Mouse (Mus musculus) monocyte, adult 2 months (primary cell): ENCODE results near the gene Dcpp1.
"Not testable (repeated sequence)": the region's sequence is repeated elsewhere in the genome, so short reads cannot be mapped to it uniquely, and the experiment has no call there.

Source experiments
- DNase-seq, 2 experiments: peaks; one replicate each; pipeline ENCODE4 v3.0.0; 2022; ENCODE audit warnings: low spot score in 2 of 2, low read depth in 1 of 2

The Dcpp1 gene

DNA sequence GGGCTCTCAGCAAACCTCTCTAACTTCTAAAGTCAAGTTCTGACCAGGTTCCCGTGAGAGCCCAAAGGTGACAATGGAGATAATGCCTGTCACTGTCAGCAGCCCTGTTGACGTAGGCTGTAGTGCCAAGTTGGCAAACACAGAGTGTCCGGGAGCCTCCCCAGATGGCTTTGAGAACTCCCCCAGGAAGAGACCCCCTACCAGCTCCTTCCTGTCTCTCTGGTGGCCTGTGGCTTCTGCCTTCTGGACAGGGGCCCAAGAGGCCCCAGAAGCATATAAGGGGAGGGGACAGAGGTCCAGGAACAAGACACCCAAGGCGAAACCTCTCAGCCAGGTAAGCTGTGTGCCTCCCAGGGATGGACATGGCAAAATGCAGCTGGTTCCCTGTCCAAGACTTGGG, at the start of gene Dcpp1, which contains the start of gene Dcpp2:
Gene Dcpp1 (plus strand): TSS at position 301 of the 400 bp plus-strand sequence.
Gene Dcpp2 (plus strand): TSS at position 305 of the 400 bp plus-strand sequence.
- DNase-seq = not testable (repeated sequence)

DNA sequence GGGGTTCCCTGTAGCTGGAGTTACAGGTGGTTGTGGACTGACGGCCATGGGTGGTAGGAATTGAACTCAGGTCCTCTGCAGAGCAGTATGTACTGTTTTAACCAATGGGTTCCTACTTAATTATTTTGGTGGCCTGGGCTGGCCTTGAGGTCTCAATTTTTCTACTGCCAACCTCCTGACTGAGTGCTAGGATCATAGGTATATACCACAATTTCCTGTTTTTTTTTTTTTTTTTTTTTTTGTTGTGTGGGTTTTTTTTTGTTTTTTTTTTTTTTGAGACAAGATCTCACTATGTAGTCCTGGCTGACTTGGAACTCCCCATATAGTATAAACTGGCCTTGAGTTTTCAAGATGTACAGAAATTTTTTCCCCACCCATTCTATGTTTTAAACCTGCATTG, 49.5 kb upstream of the Dcpp1 start:
- no peak for DNase-seq

DNA sequence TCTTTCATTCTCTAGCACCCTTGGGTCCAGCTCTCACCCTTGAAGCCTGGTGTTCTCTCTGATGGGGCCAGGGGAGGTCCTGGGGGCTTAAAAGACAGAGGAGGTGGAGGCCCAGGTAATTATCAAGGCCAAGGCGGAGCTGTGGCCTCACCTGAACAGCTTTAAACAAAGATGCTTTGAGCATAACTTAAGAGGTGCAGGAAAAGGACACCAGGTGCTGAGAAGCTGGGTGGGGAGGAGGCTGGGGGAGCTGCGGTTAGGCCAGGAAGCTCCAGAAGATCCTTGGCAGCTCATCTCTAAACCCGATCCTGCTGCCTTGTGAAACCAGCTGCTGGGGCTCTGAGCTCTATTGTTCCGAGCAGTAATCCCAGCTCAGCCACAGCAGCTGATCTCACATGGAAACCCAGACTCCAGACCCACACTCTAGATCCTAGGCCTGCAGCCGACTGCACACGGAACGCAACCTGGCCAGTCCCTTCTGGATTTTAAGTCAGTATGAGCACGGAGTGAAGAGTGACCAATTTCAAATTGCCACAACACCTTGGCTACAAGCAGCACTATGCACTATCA, 44.6 kb upstream of the Dcpp1 start, which contains the start of gene Prss33:
Gene Prss33 (minus strand): TSS at position 51 of the 570 bp plus-strand sequence.
- DNase-seq = no peak

DNA sequence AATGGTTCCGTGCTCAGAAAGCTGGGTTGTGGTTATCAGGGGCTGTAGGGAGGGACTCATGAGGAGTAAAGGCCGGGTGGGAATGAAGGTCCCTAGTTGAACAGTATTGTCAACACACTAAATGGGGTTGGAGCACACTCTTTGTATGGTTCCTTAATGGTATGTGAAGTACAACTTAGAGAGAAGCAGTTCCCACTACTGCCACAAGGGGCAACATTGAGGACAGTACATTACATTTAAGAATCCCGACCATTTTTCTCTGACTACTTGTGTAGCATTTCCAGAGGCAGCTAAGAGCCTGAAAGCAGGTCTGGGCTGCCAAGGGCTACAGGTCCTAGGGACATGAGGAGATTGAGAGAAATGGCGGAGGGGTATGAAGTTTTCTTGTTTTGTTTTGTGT, 39.5 kb upstream of the Dcpp1 start:
- peak in 1 of 2 experiments; percentile 47 for DNase-seq

DNA sequence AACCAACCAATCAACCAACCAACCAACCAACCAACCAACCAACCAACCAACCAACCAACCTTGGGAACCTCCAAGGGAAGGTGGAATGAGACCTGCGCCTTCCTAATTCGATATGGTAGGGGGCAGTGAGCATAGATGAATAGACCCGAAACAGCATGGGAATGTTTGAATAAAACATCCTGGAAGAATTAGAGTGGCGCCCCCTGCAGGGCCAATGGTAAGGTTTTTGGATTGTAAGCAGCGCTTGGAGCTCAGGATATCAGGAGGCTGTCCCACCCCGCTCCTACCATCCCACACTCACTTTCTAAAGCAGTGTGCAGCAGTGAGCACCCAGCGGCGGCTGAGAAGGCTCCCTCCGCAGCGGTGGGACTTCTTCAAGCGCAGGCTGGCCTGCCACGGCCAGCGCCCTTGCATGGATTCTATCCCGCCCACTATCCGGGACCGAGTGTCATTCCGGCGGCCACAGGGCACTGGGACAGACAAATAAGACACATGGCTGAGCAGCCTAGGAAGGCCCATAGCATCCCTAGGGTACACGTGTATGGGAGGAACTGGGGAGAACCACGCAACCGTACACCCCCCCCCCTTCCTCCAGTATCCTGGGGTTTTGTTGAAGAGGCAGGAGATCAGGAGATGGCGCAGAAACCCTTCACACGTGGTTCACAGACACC, 37.4 kb upstream of the Dcpp1 start:
- no peak for DNase-seq

DNA sequence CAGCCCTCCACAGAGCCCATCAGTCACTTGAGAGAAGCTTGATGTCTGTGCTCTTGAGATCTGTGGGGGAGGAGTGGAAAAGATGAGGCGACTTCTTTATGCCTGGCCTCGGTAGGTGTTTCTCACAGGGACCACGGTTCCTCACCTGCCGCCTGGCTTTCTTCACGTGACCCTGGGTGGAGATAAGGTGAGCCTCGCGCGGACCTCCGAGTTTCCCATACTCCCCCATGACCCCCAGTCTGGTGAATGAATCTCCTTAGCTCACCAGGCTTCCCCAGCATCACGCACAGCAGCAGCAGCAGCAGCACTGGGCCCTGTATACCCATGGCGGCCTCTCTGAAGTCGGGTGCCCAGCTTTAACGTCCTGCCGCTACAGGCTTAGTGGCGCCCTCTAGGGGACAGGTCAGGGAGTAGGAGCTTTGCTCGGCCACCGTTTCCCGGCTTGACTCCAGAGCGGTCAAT, 36.8 kb upstream of the Dcpp1 start, which contains the start of the genes Prss32 and Prss41:
Gene Prss32 (plus strand): TSS at position 44 of the 462 bp plus-strand sequence.
Gene Prss41 (minus strand): TSS at position 361 of the 462 bp plus-strand sequence.
- DNase-seq = peak in 1 of 2 experiments; percentile 43

DNA sequence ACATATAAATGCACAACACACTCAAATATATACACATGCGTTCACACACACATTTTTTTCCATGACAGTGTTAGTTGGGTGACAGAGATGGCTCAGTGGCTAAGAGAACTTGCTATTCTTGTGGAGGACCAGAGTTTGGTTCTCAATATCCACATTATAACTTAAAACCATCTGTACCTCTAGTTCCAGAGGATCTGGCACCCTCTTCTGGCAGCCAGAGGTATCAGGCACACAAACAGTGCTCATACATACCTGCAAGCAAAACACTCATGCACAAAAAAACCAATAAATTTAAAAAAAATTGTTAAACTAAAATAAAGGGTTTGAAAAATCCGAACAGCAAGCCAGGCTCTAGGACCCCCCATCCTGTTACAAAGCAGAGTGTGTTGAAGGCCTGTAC, 30.6 kb upstream of the Dcpp1 start:
- no peak for DNase-seq

DNA sequence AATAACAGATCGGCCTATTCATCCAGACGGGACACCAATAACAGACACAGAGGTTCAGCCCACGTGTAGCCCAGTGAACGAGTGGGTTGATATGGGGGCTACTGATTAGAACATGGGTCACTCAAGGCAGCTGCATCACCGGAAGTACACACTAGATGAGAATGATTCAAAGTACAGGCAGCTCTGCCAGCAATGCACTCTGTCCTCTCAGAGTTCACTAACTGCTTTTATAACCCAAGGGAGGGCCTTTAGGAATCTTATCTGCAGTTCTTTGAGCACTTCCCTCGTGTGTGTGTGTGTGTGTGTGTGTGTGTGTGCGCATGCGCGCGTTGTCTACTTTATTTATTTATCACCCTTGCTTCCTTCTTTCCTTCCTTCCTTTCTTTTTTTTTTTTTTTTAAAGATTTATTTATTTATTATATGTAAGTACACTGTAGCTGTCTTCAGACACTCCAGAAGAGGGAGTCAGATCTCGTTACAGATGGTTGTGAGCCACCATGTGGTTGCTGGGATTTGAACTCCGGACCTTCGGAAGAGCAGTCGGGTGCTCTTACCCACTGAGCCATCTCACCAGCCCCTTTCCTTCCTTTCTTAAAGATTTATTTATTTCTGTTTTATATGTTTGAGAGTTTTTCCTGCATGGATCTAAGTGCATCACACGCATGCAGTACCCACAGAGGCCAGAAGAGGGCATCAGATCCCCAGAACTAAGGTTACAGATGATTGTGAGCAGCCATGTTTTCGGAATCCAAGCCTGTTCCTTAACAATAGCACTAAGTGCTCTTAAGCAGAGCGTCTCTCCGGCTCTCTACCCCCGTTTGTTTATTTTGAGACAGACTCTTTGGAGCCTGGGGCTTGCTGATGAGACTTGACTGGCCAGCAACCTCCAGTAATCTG, 29.6 kb upstream of the Dcpp1 start:
- DNase-seq = peak in 1 of 2 experiments; percentile 50

DNA sequence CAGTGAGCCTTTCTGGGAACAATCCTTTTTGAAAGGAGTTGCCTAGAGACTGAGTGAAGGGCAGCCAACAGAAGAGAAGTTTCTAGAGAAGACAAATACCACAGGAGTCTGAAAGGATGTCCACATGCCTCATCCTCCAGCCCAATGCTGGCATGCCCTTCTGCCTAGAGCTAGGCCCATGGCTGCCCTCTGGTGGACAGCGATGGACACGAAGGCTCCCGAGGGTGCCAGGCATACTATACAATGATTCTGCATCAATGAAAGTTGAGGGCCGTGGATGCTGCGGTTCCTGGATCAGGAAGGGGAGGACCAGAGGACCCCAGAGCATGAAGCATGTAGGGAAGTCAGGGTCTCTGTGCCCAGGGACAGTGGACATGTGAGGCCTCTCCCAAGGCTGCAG, 27.4 kb upstream of the Dcpp1 start:
- peak in 1 of 2 experiments; percentile 44 for DNase-seq

DNA sequence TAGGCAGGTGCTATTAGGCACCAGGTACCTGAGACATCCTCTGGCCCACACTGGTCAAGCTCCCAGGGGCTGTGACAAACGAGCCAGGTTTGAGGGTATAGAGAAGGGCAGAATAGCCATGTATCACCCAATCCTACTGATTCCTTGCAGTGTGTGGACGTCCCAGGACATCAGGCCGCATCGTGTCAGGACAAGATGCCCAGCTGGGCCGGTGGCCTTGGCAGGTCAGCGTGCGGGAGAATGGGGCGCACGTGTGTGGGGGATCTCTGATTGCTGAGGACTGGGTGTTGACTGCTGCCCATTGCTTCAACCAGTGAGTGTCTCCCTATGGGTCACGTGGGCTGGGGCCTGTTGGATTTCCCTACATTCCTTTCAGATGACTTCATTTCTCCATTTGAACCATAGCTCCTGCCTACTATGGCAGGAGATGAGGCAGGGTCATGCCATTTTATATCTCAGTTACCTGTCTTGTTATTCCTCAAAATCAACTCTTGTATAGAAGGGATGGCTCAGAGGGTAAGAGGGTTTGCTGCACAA, 26.4 kb upstream of the Dcpp1 start:
- DNase-seq = no peak

DNA sequence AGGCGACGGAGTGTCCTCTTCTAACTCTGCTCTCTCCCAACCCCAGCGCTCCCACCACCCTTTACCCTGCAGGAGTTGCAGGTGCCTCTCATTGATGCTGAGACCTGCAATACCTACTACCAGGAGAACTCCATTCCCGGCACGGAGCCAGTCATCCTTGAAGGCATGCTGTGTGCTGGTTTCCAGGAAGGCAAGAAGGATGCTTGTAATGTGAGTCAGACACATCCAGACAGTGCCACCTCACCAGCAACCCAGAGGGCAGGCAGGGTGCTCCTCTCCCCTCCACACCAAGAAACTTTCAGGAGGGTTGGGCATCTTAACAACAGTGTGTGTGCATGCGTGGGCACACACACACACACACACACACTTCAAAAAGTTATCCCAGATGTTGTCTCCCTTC, 23.5 kb upstream of the Dcpp1 start:
- DNase-seq = no peak

DNA sequence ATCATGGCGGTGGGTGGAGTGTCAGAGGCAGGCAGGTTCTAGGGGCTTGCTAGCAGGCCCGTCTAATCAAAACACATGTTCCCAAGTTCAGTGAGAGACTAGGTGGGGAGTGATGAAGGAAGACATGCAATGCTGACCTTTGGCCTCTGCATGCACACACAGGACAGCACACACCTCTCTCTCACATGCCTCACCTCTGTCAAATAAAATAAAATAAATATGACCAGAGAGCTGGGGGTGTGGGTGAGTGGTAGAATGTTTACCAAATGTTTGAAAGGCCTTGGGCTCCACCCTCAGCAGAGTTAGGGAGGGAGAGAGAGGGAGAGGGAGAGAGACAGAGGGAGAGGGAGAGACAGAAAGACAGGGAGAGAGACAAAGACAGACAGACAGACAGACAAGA, 22.8 kb upstream of the Dcpp1 start:
- DNase-seq = no peak

DNA sequence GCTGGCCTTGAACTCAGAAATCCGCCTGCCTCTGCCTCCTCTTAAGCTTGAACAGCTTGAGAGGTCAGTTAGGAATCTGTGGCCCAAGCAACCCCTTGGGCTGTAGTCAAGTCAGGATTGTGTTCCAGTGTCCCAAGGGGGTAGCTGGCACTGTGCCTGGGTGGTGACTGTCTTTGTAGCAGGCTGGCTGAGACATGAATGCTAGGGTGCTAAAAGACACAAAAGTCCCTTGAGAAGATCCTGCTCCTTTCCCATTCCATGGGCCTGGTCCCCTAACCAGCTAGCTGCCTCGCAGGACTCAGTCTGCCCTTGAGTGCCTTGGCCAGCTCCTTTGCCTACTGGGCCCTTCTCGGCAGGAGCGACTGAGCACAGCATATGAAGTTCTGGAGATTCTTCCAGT, 17.8 kb upstream of the Dcpp1 start:
- no peak for DNase-seq

DNA sequence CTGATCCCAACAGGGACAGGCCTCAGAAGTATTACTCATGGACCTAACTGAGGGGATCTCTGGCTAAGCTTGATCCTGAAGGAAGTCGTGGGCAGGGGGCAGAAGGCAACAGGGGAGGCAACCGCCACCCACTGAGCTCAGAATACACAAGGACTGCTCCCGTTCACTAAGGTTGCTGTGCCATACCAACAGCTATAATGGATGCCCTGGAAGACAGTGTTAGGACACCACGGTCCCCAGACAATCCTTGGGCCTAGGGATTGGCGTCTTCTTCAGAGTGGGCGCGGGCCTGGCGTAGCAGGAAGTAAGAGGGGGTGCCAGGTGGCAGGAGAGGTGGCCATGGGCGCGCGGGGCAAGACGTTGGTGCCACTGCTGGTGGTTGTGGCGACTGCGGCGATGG, 12.9 kb upstream of the Dcpp1 start, which contains the start of gene Prss21:
Gene Prss21 (plus strand): TSS at position 301 of the 400 bp plus-strand sequence.
- no peak for DNase-seq

DNA sequence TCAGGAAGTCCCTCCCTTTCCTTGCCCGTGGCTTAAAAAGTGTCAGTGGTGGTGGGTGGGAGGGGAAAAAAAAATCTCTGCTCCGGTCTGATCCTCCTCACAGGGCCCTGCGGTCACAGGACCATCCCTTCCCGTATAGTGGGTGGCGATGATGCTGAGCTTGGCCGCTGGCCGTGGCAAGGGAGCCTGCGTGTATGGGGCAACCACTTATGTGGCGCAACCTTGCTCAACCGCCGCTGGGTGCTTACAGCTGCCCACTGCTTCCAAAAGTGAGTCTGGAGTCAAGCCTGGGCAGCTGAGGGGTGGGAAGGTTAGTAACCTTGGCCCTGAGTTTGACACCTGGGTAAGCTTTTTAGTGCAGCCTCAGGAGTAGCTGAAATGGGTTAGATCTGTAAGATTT, 12.2 kb upstream of the Dcpp1 start:
- DNase-seq = peak; percentile 22 to 56

DNA sequence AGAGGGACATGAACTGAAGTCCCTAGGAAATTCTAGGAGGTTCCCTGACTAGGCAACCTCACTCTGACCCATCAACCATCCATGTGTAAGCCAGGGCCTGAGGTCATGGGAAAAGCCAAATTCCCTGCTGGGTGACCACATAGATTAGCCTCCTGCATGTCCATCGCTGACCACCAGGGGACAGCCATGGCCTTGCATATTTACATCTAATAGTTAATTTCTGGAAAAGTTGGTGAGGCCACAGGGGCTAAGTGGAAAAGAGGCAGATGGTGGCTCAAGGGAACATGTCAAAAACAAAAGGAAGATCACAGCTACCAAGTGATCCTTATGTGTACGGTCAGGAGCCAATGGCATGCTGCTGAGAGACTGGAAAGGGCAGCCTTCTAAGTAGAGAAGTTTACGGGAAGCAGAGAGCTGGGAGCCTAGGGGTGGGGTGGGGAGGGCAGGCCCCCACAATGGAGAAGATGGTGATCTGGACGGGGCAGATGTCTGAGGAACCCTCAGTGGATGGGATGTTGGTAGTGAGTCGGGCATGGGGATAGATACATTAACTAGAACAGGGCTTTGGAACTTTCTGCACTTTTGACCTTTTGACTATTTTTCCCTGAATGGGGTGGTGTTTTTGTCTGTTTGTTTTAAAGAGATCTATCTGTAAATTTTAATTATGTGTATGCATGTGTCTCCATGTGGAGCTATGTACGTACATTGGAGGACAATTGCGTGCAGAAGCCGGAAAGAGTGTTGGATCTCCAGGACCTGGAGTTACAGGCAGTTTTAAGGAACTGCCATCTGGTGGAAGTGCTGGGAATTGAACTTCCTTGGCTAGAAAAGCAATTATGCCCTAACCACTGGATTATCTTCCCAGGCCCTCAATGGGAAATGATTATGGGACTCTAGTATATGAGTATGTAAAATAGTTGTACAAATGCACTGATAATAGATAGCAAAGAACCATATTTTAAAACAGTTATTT, 6.5 kb upstream of the Dcpp1 start:
- no peak for DNase-seq

DNA sequence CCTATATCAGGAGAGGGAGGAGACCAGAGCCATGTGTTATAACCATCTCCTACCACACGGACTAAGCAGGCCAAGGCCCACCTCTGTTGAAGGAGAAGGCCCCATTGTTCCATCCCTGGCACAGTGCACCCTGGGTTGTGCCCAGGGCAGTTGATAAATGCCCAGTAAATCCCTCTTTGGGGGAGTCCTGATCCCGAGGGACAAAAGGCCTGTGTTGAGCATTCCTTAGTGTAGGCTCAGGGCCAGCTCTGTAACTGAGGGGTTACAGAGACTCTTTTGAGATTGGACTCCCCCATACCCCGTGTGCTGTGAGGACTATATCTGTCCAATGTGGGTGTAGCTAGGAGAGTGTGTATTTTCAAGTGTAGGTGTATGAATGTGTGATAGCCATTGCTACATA, 3.9 kb upstream of the Dcpp1 start:
- DNase-seq = no peak

DNA sequence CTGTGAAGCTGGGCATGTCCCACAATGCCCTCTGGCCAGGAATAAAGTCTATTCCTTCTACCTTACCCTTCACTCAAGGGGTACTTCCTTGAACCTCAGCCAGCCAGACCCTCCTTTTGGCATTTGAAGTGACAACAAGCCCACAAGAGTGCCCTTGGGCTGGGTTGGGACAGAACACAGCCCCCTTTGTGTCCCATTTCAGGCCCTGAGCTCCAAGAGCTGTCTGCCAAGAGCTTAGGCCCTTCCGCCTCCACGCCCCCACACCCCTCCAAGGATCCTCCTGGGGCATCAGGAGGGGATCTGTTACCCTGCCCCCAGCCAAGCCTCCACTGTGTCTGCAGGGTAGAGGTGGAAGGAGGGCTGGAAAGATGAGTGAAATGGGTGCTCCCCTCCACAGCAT, 3.5 kb upstream of the Dcpp1 start:
- no peak for DNase-seq

DNA sequence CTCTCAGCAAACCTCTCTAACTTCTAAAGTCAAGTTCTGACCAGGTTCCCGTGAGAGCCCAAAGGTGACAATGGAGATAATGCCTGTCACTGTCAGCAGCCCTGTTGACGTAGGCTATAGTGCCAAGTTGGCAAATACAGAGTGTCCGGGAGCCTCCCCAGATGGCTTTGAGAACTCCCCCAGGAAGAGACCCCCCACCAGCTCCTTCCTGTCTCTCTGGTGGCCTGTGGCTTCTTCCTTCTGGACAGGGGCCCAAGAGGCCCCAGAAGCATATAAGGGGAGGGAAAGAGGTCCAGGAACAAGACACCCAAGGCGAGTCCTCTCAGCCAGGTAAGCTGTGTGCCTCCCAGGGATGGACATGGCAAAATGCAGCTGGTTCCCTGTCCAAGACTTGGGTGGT, 36.5 kb downstream of the Dcpp1 start, which contains the start of gene Dcpp3:
Gene Dcpp3 (plus strand): TSS at position 301 of the 400 bp plus-strand sequence.
- DNase-seq = not testable (repeated sequence)

DNA sequence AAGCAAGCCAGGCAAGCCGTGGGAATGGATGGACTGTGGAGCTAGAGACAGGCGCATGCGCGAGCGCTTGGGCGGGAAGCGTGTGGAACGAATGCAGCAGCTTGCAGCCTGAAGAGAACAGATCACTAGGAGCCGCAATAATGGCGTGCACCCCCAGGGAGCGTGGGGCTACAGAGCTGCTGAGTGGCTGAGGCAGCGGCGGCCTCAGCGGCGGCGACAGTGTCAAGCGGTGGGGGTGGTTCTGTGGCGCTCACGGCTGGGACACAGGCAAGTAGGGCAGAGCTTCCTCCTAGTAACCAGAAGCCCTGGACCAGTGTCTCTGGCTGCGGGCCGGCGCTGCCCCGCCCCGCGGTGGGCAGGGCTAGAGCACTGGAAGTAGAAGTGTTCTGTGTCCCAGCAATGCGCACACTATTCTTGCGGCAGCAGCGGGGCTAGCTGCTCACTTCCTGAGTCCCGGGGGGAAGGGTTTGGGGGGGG, 43.9 kb downstream of the Dcpp1 start:
- peak; percentile 75 to 80 for DNase-seq
